Comparison of ENCODE assay signal across 9 mouse cellular contexts in genomic region chr2:109578870-109579310, GRCm38 (mm10).
DNase-seq lines count a peak whose midpoint lies in the region; ATAC-seq lines count a peak whose summit lies in the region.
"Had no signal": no experiment of that assay in that cellular context is flagged by ENCODE, and none has a peak within 500 bp of the region (broad histone marks: within the 10 kb centered on the region; RNA-seq: fewer than 3 reads in every experiment).

No protein-coding gene starts in this region.

- no peaks in the 10 kb centered on the region for H3K36me3 ChIP-seq in embryonic facial prominence, embryonic 10.5 days (replicated peaks)
- no peaks in the 10 kb centered on the region for H3K36me3 ChIP-seq in hindbrain, embryonic 11.5 days (ENCODE audit: control insufficient read depth, insufficient read depth, low read length)
- H3K36me3 ChIP-seq in midbrain, embryonic 15.5 days (replicated peaks) = no peaks in the 10 kb centered on the region

- peak; percentile 62 for ATAC-seq in hindbrain, embryonic 11.5 days (ENCODE audit: low FRiP score)
- ATAC-seq in midbrain, embryonic 15.5 days (replicated peaks) = 0 out of 2 replicates have a peak, but pooled peaks have one; percentile 45

- 0 out of 2 replicates have a peak, but pooled peaks cover 4% of the 10 kb centered on the region for H3K27me3 ChIP-seq in embryonic facial prominence, embryonic 10.5 days (replicated peaks; ENCODE audit: low read depth, poor library complexity, severe bottlenecking)
- H3K27me3 ChIP-seq in hindbrain, embryonic 11.5 days (ENCODE audit: control insufficient read depth, insufficient read depth, low read length) = no peaks in the 10 kb centered on the region
- no peaks in the 10 kb centered on the region for H3K27me3 ChIP-seq in midbrain, embryonic 15.5 days (replicated peaks)

- H3K4me2 ChIP-seq in hindbrain, embryonic 11.5 days (replicated peaks; ENCODE audit: low read depth, low read length) = no peak overlapping the region
- no peak overlapping the region for H3K4me2 ChIP-seq in midbrain, embryonic 15.5 days

- peak; percentile 9 for DNase-seq in kidney, adult 9 months
- DNase-seq in kidney, postnatal 25 days = no peak
- DNase-seq in embryonic facial prominence, embryonic 10.5 days (ENCODE audit: low spot score) = peak; percentile 35
- DNase-seq in hindbrain, embryonic 11.5 days (ENCODE audit: low spot score) = peak; percentile 14
- DNase-seq in thymus, postnatal 36 days = no peak
- DNase-seq in T-cell, adult 2 months (ENCODE audit: low spot score) = no peak
- DNase-seq in ovary, postnatal 36 days (ENCODE audit: low spot score) = no peak

- no peak overlapping the region for H3K9ac ChIP-seq in hindbrain, embryonic 11.5 days (ENCODE audit: low read depth, low read length)
- no peak overlapping the region for H3K9ac ChIP-seq in midbrain, embryonic 15.5 days
- H3K9ac ChIP-seq: liver, embryonic 14.5 days had no signal

- H3K27ac ChIP-seq in embryonic facial prominence, embryonic 10.5 days (replicated peaks) = no peak overlapping the region
- H3K27ac ChIP-seq in hindbrain, embryonic 11.5 days (ENCODE audit: low read depth, low read length) = no peak overlapping the region
- H3K27ac ChIP-seq in midbrain, embryonic 15.5 days = no peak overlapping the region
- H3K27ac ChIP-seq: liver, embryonic 14.5 days had no signal

- peaks cover 11% of the 10 kb centered on the region for H3K4me1 ChIP-seq in embryonic facial prominence, embryonic 10.5 days
- no peaks in the 10 kb centered on the region for H3K4me1 ChIP-seq in hindbrain, embryonic 11.5 days (replicated peaks; ENCODE audit: control insufficient read depth, insufficient read depth, low read length)
- no peaks in the 10 kb centered on the region for H3K4me1 ChIP-seq in midbrain, embryonic 15.5 days

- H3K9me3 ChIP-seq in embryonic facial prominence, embryonic 10.5 days = no peaks in the 10 kb centered on the region
- no peaks in the 10 kb centered on the region for H3K9me3 ChIP-seq in hindbrain, embryonic 11.5 days (ENCODE audit: control insufficient read depth, low read length)
- no peaks in the 10 kb centered on the region for H3K9me3 ChIP-seq in midbrain, embryonic 15.5 days

- WGBS in embryonic facial prominence, embryonic 10.5 days = 4% methylated on average over 6 of the region's 6 CpGs
- WGBS in hindbrain, embryonic 11.5 days = 9% methylated on average over 6 of the region's 6 CpGs
- 9% methylated on average over 6 of the region's 6 CpGs for WGBS in midbrain, embryonic 15.5 days

- 0 out of 2 replicates have a peak overlapping the region, but pooled peaks have one; percentile 16 for H3K4me3 ChIP-seq in embryonic facial prominence, embryonic 10.5 days
- H3K4me3 ChIP-seq in hindbrain, embryonic 11.5 days (ENCODE audit: low read depth, low read length) = no peak overlapping the region
- no peak overlapping the region for H3K4me3 ChIP-seq in midbrain, embryonic 15.5 days

Comparison
In these comparisons a context has a peak if more than half of its experiments do, and no peak if none do; other contexts are left out.
1. DNase-seq: peak in kidney, adult 9 months (single experiment), embryonic facial prominence, embryonic 10.5 days (single experiment) and hindbrain, embryonic 11.5 days (single experiment); none in kidney, postnatal 25 days (0 of 2), thymus, postnatal 36 days (0 of 2), T-cell, adult 2 months (single experiment) and ovary, postnatal 36 days (single experiment).